Mouse (Mus musculus) layer of hippocampus, postnatal 14 days (tissue): Measurements from ENCODE around the gene Bst2. TPM values are rescaled to one million over a fixed set of nuclear protein-coding genes. Genes with fewer than 3 reads are reported as not detected.

Source experiments
- DNase-seq, 2 experiments: peaks; one replicate each; pipeline ENCODE4 v3.0.0; 2021 to 2022; ENCODE audit warnings: low spot score in 2 of 2, mixed read lengths in 1 of 2
- total RNA-seq, 2 experiments: library from RNA; stranded (reverse); gene quantifications; 2 replicates each; pipeline ENCODE4 v1.2.3; 2021

The Bst2 gene
- total RNA-seq, 2 experiments from 2014 or later: 3.4 to 5.5 TPM

- DNase-seq: peak; percentile 79 to 89
Measured at GRCm38 (mm10) chr8:71485142-71486135, 51.8 kb downstream of the Bst2 start, which contains the start of gene Ano8. Gene Ano8, minus strand, starts transcription at chr8:71485963.

GRCm38 (mm10) chr8:71484736-71485135 is 52.5 kb downstream of the Bst2 start:
- no peak for DNase-seq

Other genes with a start within 250 kb of the Bst2 start
- 10 to 100 TPM; 84.9 to 96.2 TPM for gene Use1, start 170.6 kb downstream of the Bst2 start, total RNA-seq
- 10 to 100 TPM; 16.0 to 18.1 TPM for gene Ocel1, start 166.2 kb downstream of the Bst2 start, total RNA-seq
- gene Nr2f6, start 155.5 kb downstream of the Bst2 start, total RNA-seq: 10 to 100 TPM; 33.9 to 36.7 TPM
- 1 to 10 TPM; 5.1 to 5.2 TPM for gene Ushbp1, start 141.7 kb downstream of the Bst2 start, total RNA-seq
- 10 to 100 TPM; 89.1 to 96.7 TPM for gene Babam1, start 140.6 kb downstream of the Bst2 start, total RNA-seq
- 1 to 10 TPM in 1 of 2 experiments, under 1 TPM in 1; 0.60 to 1.7 TPM for gene Ankle1, start 131.4 kb downstream of the Bst2 start, total RNA-seq
- 100 to 1,000 TPM; 179 to 181 TPM for gene Abhd8, start 73.8 kb downstream of the Bst2 start, total RNA-seq
- 10 to 100 TPM; 52.6 to 62.7 TPM for gene Mrpl34, start 72.5 kb downstream of the Bst2 start, total RNA-seq
- 100 to 1,000 TPM; 104 to 110 TPM for gene Dda1, start 68.3 kb downstream of the Bst2 start, total RNA-seq
- gene Ano8, start 51.5 kb downstream of the Bst2 start, total RNA-seq: 10 to 100 TPM; 60.1 to 62.4 TPM
- gene Gtpbp3, start 49.4 kb downstream of the Bst2 start, total RNA-seq: 10 to 100 TPM; 30.6 to 33.3 TPM
- gene Plvap, start 25.7 kb downstream of the Bst2 start, total RNA-seq: 1 to 10 TPM; 7.2 to 7.6 TPM
- not detected for gene Ccdc194, start 11.7 kb downstream of the Bst2 start, total RNA-seq
- 10 to 100 TPM; 33.8 to 36.2 TPM for gene Mvb12a, start 5.5 kb upstream of the Bst2 start, total RNA-seq
- gene Tmem221, start 21.4 kb upstream of the Bst2 start, total RNA-seq: under 1 TPM in 1 of 2 experiments, not detected in 1; 0.35 TPM
- under 1 TPM; 0.12 to 0.21 TPM for gene Nxnl1, start 29.1 kb upstream of the Bst2 start, total RNA-seq
- gene Slc27a1, start 31.4 kb upstream of the Bst2 start, total RNA-seq: 100 to 1,000 TPM in 1 of 2 experiments, 10 to 100 TPM in 1; 90.9 to 101 TPM
- gene Pgls, start 54.7 kb upstream of the Bst2 start, total RNA-seq: 10 to 100 TPM; 59.0 to 61.6 TPM
- 1 to 10 TPM; 2.6 to 2.7 TPM for gene Fam129c, start 60.2 kb upstream of the Bst2 start, total RNA-seq
- gene Colgalt1, start 73.5 kb upstream of the Bst2 start, total RNA-seq: 10 to 100 TPM; 58.4 to 62.9 TPM
- gene Unc13a, start 134.3 kb upstream of the Bst2 start, total RNA-seq: 100 to 1,000 TPM; 268 to 281 TPM
- gene Jak3, start 138.8 kb upstream of the Bst2 start, total RNA-seq: 1 to 10 TPM; 7.1 to 7.7 TPM
- gene Insl3, start 151.8 kb upstream of the Bst2 start, total RNA-seq: 1 to 10 TPM; 2.6 to 3.0 TPM
- under 1 TPM; 0.23 to 0.48 TPM for gene B3gnt3, start 164.3 kb upstream of the Bst2 start, total RNA-seq
- gene Fcho1, start 188.3 kb upstream of the Bst2 start, total RNA-seq: 10 to 100 TPM; 83.1 to 86.4 TPM